Mouse (Mus musculus) kidney, adult 2 months (tissue): ENCODE data around the gene Cish. TPM values are rescaled to one million over a fixed set of nuclear protein-coding genes. Genes with fewer than 3 reads are reported as not detected.

Experiments used
- DNase-seq: peaks from one replicate; pipeline ENCODE4 v3.0.0; 2021
- H3K27ac ChIP-seq: fragments of 200-500 bp; 2 replicates; pipeline ENCODE4 v1.5.1; 2012; ENCODE audit warnings: low read depth, low read length, control low read depth, inconsistent platforms; ENCODE audit not compliant: insufficient read depth
- H3K27me3 ChIP-seq: fragments of 200-500 bp; replicated peaks from 2 replicates; pipeline ENCODE4 v1.6.1; 2012; ENCODE audit warnings: mild to moderate bottlenecking, moderate library complexity, low read length, inconsistent platforms; ENCODE audit not compliant: control insufficient read depth, insufficient read depth
- H3K36me3 ChIP-seq: fragments of 200-500 bp; 2 replicates; pipeline ENCODE4 v1.6.1; 2012; ENCODE audit warnings: mild to moderate bottlenecking, moderate library complexity, low read length, inconsistent platforms; ENCODE audit not compliant: control insufficient read depth, insufficient read depth
- H3K4me1 ChIP-seq: fragments of 200-500 bp; 2 replicates; pipeline ENCODE4 v1.6.1; 2011; ENCODE audit warnings: low read length; ENCODE audit not compliant: control insufficient read depth, insufficient read depth
- H3K4me3 ChIP-seq: fragments of 200-500 bp; 2 replicates; pipeline ENCODE4 v1.5.1; 2011; ENCODE audit warnings: mild to moderate bottlenecking, low read depth, low read length, control low read depth; ENCODE audit not compliant: insufficient read depth
- CTCF ChIP-seq: fragments of 200-500 bp; conservative IDR thresholded peaks from 2 replicates; pipeline ENCODE4 v1.5.1; 2011; ENCODE audit warnings: low read depth, mild to moderate bottlenecking, control low read depth, low read length, moderate library complexity, mixed read lengths; ENCODE audit not compliant: insufficient read depth, insufficient read length
- POLR2A ChIP-seq: fragments of 200-500 bp; IDR thresholded peaks from one replicate; pipeline ENCODE4 v1.6.1; 2011; ENCODE audit warnings: low read depth, low read length, control low read depth
- WGBS: fragments of 180-500 bp; shearing (Covaris S2); methylation state at CpG from one replicate; pipeline ENCODE4 v1.1.7; 2018; 5-methylcytosine and 5-hydroxymethylcytosine counted together
- polyA plus RNA-seq: library from polyadenylated mRNA; depleted of rRNA; stranded (reverse); fragments of >200 nt; gene quantifications from 2 replicates; pipeline ENCODE4 v1.2.3, GENCODE M21; 2012

The Cish gene
- polyA plus RNA-seq, 1 experiment: 49.7 TPM

DNA sequence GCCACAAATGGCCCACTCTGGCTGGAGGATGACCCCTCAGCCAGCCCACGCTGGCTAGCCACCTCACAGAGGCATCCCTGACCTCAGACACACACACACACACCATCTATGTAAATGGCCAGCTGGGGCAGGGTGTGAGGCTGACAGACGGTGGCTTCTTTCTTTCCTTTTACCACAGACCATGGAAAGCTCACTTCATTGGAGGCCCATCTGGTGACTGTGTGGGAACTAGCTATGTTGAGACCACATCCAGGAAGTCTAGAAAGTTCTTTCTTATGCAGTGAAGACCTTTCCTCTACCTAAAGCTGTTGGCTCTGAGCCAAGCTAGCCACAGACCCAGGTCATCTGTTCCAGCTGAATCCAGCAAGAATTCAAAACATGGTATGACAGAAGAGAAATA lies 37.9 kb downstream of the Cish start:
- H3K4me1 ChIP-seq: peaks cover 10% of the 10 kb centered on the region; the same call in 1 of the 2 replicates
- no peaks in the 10 kb centered on the region for H3K36me3 ChIP-seq
- H3K27ac ChIP-seq: no peak overlapping the region
- DNase-seq: no peak
- H3K4me3 ChIP-seq: no peak overlapping the region
- TF ChIP-seq CTCF (no peak), POLR2A (no peak)
- no peaks in the 10 kb centered on the region for H3K27me3 ChIP-seq
- WGBS: 72% methylated on average over 2 of the region's 2 CpGs

DNA sequence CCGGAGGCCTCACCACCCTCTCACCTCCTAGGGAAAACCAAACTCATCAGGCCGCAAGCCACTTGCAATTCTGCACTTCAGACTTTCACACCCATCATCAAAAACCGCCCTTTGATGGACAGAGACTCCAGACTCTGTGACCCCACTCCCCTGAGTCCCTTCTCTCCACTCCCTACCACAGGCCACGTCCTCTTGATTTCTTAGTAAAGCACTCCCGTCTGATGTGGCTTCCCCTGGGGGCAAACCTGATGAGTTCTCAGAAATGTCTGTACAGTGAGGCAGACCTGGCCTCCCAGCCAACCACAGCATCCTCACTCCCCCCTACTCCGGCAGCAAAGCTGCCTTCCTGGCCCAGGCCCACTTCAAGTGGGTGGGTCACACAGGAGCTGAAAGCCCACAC lies 38.5 kb downstream of the Cish start:
- H3K4me3 ChIP-seq: no peak overlapping the region
- H3K4me1 ChIP-seq: peaks cover 10% of the 10 kb centered on the region; the same call in 1 of the 2 replicates
- no peaks in the 10 kb centered on the region for H3K27me3 ChIP-seq
- no peaks in the 10 kb centered on the region for H3K36me3 ChIP-seq
- no peak overlapping the region for H3K27ac ChIP-seq
- TF ChIP-seq POLR2A (no peak), CTCF (no peak)
- WGBS: 84% methylated on average over 6 of the region's 6 CpGs
- DNase-seq: no peak

DNA sequence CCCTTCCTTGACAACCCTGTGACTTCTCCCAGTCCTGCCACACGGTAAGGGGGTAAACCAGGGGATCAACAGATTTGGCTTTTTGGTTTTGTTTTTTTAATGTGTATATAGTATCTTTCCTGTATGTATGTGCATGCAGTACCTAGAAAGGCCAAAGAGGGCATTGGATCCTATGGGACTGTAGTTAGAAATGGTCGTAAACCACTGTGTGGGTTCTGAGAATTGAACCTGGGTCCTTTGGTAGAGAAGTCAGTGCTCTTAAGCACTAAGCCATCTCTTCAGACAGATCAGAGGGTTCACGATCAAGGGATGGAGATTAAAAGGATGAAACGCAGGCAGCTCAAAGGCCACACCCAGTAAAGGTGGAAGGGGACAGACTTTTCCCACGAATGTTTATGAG lies 39.2 kb downstream of the Cish start:
- Histone ChIP-seq H3K36me3 (no peaks in the 10 kb centered on the region), H3K4me1 (peaks cover 10% of the 10 kb centered on the region; the same call in 1 of the 2 replicates), H3K27me3 (no peaks in the 10 kb centered on the region), H3K4me3 (no peak overlapping the region), H3K27ac (no peak overlapping the region)
- DNase-seq: no peak
- WGBS: 89% methylated on average over 5 of the region's 5 CpGs
- TF ChIP-seq CTCF (no peak), POLR2A (no peak)

DNA sequence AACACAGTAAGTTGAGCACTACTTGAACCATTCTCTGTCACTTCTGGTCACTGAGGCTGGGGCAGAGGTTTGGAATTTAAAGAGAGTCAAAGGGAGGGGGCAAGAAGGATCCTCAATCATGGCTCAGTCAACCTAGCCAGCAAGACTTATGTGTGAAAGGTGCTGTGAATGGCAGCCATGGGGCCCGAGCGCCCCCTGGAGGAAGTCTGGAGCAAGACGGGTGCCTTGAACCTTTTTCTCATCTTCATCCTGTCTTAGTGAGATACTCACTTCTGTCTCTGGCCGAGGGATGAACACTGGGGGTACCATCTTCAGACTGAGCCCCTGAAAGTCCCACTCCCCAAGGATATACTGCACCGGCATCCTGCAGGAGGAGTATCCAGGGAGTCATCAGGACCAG lies 40.1 kb downstream of the Cish start:
- TF ChIP-seq POLR2A (no peak), CTCF (peak; percentile 97; the same call in 1 of the 2 replicates)
- no peak overlapping the region for H3K27ac ChIP-seq
- H3K36me3 ChIP-seq: no peaks in the 10 kb centered on the region
- DNase-seq: peak; percentile 88
- 7% methylated on average over 5 of the region's 5 CpGs for WGBS
- no peak overlapping the region for H3K4me3 ChIP-seq
- peaks cover 7% of the 10 kb centered on the region; the same call in 1 of the 2 replicates for H3K4me1 ChIP-seq
- H3K27me3 ChIP-seq: no peaks in the 10 kb centered on the region

DNA sequence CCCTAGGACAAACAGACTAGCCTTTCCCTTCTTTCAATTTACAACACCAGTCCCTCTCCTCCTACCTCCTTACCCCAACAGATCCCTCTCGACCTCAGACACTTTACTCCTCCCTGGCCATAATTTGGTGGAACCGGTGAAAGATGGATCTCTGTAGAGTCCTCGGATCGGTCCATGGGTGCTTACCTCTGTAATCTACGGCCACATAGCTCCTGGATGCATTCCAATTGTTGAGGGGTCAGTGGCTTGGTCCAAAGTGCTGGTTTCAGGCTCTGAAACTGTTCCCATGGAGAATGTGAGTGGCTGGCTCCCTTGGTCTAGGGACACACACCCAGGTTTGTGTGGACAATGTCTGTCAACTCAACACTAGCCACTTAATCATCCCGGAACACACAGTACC lies 40.6 kb downstream of the Cish start:
- peak; percentile 35 for DNase-seq
- 72% methylated on average over 6 of the region's 6 CpGs for WGBS
- Histone ChIP-seq H3K4me3 (no peak overlapping the region), H3K36me3 (no peaks in the 10 kb centered on the region), H3K4me1 (peaks cover 3% of the 10 kb centered on the region; the same call in 1 of the 2 replicates), H3K27me3 (no peaks in the 10 kb centered on the region), H3K27ac (no peak overlapping the region)
- no peak for TF ChIP-seq POLR2A
- no peak for TF ChIP-seq CTCF

DNA sequence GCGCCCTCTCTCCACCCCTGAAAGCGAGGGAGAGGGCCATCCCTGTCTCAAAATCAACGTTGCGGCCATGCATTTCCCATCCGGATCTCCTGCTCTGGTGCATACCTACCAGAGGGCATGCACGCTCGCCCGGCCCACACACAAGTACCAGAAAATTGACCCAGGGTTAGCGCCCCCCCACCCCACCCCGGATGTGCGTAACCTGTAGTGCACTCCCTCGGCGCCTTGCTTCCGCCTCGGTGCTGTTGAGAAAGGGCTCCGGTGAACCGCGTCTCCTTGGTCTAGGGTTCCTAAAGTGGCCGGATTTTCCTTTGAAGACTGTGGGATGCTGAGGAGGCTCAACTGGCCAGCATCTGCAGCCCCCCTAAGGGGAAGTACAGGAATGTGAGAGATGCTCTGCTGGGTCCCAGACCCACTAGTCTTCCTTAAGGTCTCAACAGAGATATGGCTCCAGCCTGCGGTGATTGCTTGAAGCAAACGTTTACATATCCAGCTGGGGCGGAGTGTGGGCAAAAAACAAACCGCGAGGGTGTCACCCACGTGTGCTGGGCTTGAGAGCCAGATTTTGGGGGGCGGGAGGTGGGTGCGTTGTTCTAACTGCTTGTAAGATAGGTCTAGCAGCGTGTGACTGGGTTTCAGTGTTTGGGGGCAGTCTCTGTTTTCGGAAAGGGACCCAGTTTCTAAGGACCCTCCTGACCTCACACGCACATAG lies 42.5 kb downstream of the Cish start, which contains the start of gene Hemk1:
TSS of gene Hemk1 (minus strand) at position 179 of the 712 bp plus-strand sequence.
- peak within 1 kb of the TSS; percentile 65 for H3K4me3 ChIP-seq
- TF ChIP-seq CTCF (no peak), POLR2A (peak; percentile 64)
- peak; percentile 89 for DNase-seq
- H3K36me3 ChIP-seq: no peaks in the 10 kb centered on the region
- 3% methylated on average over 30 of the region's 30 CpGs for WGBS
- peak within 1 kb of the TSS; percentile 75 for H3K27ac ChIP-seq
- no peaks in the 10 kb centered on the region for H3K27me3 ChIP-seq
- H3K4me1 ChIP-seq: peaks cover 3% of the 10 kb centered on the region; the same call in 1 of the 2 replicates

DNA sequence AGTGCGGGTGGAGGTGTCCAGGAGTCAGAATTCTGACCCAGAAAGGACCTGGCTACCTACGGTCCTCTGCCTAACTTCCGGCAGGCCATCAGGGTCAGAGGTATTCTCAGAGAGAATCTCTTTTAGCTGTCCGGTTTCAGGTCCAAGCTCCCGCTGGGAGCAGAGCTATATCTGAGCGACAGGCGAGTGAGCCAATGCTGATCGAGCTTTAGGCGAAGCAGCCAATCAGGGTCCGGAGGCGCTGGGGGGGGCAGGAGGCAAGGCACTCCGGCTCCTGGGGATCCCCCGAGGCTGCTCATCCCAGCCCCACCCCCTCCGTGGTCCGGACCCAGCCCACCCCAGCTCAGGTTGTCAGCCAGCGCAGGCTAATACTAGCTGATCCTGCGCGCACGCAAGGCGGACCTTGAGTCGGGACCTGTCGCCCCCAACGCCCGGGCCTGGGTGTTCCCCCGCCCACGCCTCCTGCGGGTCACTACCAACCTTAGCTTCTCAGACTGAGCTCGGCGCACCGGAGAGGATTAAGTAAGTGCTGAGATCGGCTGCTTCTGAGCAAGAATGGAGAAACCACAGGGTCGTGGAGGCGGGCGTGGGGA lies 44.5 kb downstream of the Cish start, which contains the start of gene 6430571L13Rik:
TSS of gene 6430571L13Rik (plus strand) at position 336 of the 593 bp plus-strand sequence.
- Histone ChIP-seq H3K27ac (no peak within 1 kb of the TSS), H3K4me1 (peaks cover 12% of the 10 kb centered on the region; the same call in 1 of the 2 replicates), H3K4me3 (peak within 1 kb of the TSS; percentile 75), H3K27me3 (no peaks in the 10 kb centered on the region), H3K36me3 (no peaks in the 10 kb centered on the region)
- no peak for TF ChIP-seq CTCF
- TF ChIP-seq POLR2A: no peak
- DNase-seq: peak; percentile 98
- WGBS: under 1% methylated on average over 34 of the region's 34 CpGs
